Mouse (Mus musculus) granulocyte monocyte progenitor cell, adult 5-6 weeks (primary cell): ENCODE measurements at regions not wholly inside any gene's neighbourhood (a gene's known extent, or its start where the extent isn't known, plus 50 kb on each side); places are given as distances from the start of the nearest gene placed in this dataset.

Source experiments
- ATAC-seq: replicated peaks from 2 replicates; pipeline ENCODE4 v1.8.0; 2016; ENCODE audit warnings: mild to moderate bottlenecking, moderate TSS enrichment, inconsistent platforms; ENCODE audit not compliant: poor library complexity, severe bottlenecking

DNA sequence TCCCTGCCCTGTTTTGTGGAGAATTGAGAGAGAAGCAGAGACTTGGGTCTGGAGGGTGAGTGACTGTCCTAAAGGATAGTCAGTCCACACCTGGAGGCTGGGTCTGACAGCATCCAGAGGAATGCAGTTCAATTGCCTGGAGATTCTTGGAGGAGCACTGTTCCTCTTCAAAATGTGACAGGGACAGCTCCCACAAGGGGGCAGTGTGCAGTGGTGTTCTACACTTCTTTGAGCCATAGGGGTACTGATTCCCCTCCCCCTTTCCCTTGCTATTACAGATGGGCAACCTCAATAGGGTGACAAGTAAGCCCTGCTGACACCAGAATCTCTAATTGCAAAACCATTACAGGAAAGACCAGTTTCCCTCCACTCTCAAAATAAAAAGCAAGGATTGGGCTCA is 63.7 kb upstream of the Gm773 start:
- peak; percentile 44 for ATAC-seq

DNA sequence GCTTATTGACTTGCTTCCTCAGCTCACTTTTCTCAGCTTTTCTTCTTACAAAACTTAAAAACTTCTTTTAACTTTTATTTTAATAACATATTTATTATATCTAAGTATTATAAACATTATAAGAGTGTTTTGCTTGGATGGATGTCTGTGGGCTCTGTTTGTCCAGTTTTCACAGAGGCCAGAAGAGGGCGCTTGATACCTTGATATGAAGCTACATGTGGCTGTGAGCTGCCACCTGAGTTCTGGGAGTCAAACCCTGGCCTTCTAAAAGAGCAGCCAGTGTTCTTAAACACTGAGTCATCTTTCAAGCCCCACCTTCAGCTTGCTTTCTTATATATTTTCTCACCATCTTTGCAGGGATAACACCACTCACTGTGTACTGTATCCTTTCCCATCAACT is 61.5 kb upstream of the Gm773 start:
- ATAC-seq, result 0 out of 2 replicates have a peak, but pooled peaks have one; percentile 22

DNA sequence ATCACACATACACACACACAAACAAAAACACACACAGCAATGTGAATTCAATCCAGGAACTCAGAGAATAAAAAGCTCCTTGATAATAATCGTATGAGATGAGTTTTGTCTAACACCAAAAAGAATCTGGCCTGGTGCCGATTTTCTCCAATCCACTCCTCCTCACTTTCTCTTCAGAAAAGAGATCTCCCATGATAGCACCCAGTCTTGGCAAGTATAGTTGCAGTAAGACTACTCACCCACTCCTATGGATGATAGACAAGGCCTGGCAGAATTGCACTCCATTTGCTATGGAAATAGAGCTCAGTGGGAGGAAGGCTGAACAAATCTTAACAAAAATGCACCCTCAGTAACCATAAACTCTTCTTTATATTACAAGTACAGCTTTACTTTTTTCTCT is 57.0 kb upstream of the Gm773 start:
- no peak for ATAC-seq
